Mouse (Mus musculus) inflammation-experienced regulatory T-cells, adult 6 months (primary cell): ENCODE measurements around the gene Kdm6b. TPM values are rescaled to one million over a fixed set of nuclear protein-coding genes. Genes with fewer than 3 reads are reported as not detected.

Experiments
- ATAC-seq: one replicate; pipeline ENCODE4 v1.8.0; 2017
- polyA plus RNA-seq, 3 experiments: library from polyadenylated mRNA; unstranded; fragments of 100-300 nt; shearing (Covaris generic); gene quantifications; one replicate each; pipeline ENCODE4 v1.2.1; 2017

Gene Kdm6b
- polyA plus RNA-seq, 3 experiments from 2014 or later, result 20.7 to 39.7 (median 35.5) TPM

DNA sequence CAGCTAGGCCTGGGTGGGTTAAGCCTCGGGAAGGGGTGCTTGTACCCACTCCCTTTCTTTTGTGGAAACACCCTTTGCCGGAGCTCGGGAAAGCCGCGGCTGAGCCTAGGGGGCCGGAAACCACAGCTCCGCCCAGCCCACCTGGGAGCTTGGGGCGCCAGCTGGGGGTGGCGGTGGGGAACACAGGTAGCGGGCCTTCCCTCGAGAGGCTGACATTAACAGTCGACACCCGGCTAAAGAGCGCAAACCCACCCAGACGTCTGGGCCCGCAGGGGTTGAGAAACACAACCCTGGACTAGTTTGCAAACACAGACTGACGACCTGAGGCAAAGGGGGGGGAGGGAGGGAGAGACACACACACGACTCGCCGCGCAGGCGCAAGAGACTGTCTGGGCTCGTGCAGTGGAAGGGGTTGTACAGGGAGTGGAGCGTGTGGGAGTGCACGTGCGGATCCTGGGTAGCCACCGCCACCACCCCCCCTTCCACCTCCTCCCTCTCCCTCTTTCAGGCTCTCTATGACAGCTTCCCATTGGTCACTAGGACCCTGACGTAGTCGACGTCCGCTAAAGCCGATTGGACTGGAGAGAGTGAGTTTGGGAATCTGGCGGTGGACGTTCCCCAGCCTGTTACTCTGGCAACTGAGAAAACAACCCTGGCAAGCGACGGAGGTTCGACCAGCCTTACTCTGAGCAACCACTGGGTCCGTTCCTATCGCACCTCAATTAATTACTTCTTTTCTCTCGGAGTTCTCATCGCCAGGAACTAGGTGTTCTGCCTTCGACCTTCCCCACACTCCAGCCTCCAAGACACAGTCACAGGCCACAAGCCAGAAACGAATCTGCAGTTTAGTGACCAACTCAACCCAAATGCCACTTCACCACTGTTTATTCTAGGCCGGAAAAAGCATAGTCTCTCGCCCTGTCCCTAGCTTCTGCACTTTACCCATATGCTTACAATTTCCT is 5.3 kb upstream of the Kdm6b start:
- peak; percentile 44 for ATAC-seq

DNA sequence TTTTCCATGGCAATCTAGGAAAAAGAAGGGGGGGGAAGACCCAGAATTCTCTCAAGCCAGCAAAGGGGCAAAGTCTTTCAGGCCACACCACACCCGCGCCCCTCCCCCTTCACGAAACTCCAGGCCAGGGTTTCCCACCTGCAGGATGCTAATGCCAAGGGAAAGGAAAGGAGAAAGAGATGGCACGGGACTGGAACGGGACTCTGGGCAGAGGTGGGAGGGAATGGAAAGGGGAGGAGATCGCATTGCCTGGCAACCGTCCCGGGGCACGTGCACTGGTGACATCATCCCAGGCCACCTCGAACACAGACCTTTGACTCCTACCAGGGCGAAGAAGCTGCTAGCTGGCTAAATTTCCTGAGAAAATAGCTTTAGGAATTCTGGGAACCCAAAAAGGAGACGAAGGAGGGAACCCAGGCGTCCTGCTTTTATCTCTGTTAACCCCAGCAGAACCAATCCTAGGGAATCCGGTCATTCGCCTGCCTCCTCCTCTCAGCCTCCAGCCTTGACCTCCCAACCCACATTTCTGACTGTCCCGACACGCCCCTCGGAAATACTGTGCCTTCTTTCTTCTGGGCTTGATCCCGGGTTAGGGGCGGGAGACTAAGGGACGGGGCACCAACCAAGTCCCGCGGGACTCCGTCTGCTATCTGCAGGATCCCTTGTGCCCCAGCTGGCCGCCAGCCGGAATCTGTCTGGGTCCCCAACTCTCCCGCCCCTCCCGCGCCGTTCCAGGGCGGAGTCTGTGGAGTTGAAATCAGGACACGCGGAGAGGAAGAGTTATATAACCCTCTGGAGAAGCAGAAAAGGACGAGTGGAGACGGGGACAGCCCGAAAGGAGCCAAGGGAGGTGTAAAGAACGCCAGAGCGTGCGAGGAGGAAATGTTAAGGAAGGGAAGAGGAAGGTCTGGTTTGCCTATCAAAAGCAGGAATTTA is 4.2 kb upstream of the Kdm6b start:
- ATAC-seq, result peak; percentile 35

DNA sequence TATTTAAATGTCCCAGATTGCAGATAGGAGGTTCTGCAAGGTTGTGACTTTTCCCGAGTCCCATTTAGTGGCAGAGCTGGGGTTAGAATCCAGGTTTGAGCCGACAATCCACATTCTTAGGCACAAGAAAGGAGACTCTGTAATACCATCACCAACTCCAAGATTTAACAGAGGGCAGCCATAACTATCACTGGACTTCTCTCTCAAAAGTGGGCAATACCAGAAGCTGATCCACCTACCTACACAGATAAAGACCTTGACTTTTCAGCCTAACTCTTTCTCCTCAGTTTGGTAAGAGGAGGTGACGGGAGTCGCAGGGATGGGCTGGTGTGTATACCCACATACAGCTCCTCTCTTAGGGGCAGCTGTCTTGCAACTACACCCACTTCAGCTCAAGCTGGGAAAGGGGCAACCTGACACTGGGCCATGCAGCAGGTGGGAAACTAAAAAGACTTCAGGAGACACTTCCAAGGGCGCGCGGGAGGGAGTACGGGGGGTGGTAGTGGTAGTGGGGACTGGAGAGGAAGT is 3.5 kb upstream of the Kdm6b start:
- no peak for ATAC-seq

DNA sequence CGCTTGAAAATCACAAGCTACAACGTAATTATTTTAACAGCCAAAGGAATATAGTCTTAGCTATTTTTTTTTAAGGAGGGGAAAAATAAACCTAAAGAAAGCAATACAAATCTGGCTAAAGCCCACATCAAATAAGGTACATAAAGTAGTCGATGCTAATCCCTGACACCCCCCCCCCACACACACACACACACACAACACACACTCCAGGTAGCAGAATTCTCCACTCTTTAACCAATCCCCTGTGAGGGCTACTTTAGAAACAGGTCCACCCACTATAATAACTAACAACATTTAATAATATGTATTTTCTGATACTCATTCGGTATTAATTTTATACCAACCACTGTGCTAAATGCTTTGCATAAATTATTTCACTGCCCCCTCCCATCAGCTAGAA is 3.0 kb upstream of the Kdm6b start:
- no peak for ATAC-seq

DNA sequence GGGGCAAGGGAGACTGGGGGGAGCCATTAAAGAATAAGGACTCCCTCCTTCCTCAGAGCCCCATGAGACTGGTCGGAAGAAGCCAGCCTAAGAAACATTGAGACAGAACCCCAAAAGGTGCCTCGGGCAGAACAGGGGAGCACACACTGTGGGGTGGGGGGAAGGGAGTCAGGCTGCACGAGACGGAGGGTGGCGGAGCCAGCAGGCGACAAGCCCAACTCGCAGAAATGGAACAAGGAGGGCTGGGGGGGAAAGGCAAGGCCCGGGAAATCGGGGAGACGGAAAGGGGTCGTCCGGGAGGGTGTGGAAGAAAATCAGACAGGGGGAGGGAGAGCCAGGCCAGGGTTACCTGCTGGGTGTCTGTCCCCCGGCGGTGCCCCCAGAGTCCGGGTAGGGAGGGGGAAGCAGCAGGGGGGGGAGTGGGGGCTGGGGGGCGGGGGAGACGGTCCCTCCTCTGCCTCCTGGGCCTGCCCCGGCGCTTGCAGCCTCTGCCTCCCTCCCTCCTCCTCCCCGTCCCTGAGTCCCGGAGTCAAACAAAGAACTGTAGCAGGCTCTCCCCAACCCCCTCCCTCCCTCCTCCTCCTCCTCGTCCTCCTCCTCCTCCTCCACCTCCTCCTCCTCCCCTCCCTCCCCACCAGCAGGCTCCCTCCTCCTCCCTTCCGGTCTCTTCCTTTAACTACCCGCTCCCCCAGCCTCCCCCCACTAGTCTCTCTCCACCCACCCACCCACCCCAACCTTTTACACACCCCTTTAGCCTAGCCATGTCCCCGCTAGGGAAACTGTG is 2.4 kb upstream of the Kdm6b start:
- no peak for ATAC-seq

DNA sequence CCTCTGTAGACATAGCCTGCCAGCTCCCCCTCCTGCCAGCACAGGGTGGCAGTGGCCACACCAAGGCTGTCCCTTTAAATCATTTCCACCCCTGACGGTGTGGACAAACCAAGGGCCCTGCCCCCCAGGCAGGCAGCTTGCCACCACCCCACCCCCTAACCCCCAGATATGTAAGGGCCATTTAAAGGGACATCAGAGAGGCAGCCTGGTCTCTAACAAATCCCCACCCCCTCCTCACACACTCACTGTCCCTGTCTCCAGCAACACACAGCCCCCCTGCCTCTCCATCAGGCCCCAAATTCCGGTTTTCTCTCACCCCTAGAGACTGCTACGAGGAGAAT is 1.8 kb upstream of the Kdm6b start:
- no peak for ATAC-seq

DNA sequence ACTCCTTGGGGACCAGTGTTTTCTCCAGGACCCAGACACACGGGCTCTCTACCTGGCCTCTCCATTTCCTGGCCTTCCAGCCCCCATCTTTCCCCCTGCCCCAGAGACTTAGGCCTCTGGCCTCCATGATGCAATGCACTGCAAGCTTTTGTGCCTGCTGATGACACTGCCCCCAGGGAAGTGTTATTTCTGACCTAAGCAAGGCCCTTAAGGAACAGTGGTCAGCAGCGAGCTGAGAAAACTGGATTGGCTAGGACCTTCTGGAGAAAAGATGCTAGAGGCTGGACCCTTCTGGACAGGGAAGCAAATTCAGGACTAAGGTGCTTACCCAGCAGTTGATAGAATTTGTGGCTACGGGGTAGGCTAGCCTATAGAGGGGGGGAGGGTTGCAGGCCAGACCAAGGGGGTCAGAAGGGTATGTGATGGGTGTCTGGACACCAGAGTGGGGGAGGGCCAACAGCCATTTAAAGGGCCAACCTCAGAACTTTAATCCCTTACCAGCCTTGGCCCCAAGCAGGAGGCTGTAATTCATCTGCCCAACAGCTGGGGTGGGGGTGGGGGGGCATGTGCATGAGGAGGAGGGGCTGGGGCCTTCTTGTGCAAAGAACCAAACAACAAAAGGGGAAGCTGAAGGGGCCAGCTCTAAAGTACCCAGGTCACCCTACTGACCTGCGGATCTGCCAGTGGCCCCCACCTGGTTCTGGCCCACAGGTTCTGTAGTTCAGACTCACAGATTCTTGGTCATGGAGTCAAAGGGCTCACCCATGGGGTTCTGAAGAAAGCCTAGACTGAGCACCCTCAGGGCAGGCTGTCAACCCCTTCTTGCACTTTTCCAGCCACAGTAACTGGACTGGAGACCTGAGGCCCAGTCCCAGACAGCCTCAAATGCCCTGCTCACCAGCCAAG is 1.2 kb upstream of the Kdm6b start:
- no peak for ATAC-seq

DNA sequence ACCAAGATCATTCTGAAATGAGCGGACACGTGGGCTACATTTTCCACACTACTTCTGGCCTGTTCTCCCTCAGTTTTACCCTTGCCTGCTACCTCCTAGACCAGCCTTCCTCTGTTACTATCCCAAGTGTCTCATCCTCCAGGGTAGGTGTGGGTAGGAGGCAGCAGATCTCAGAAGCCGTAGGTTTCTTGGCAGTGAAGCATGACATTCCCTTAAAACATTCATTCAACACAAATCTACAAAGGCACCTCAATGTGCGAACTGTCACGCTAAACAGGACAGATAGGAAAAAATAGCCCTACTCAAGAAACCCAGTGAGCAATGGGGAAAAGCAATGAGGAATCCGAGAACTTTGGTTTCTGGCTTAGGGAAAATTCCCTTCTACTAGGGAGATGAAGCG is 927 bp downstream of the Kdm6b start:
- no peak for ATAC-seq

DNA sequence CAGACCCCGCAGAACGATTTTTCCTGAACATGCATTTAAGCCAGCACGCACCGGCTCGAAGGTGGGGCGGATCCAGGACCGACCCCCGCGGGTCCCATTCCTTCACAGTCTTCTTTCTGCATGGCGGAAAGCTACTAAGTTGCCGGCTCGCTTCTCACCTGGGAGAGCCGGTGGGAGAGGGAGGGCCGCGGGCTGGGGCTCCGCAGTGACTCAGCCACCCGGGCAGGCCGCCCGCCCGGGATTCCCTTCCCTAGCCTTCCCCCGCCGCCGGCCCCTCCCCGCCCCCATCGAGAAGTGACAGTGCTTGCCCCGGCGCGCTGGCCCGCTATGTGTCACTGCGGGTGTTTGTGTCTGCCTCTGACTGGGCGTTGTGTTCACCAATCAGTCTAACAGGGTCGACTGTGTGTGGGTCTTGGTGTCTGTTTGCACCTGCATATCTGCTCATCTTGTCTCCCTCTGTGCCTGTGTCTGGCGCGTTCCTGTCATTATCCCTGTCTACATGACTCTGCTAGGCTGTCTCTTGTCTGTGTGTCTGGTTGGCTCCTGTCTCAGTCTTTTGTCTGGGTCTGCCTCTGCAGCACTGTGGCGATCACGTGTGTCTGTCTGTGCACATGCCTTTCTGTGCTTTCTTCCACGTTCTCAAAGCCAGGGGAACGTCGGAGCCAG is 1.8 kb downstream of the Kdm6b start:
- no peak for ATAC-seq

DNA sequence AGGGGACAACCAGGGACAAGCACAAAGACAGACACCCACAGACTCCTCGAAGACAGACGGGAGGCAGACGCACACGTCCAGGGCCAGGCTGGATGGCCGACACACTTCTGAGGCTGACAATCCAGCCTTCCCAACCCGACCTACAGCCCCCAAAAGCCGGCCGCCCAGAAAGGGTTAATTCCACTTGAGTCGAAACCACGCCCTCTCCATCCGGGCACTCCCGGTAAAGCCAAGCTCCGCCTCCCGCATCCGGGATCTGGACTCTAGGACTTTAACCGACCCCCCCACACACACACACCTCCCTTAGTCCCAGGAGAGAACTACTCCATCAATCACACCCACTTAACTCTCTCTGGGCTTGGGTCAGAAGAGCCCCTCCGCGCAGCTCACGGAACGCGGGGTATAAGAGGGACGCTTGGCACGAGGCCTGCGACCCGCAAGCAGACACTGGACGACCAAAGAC is 2.4 kb downstream of the Kdm6b start:
- ATAC-seq, result no peak

DNA sequence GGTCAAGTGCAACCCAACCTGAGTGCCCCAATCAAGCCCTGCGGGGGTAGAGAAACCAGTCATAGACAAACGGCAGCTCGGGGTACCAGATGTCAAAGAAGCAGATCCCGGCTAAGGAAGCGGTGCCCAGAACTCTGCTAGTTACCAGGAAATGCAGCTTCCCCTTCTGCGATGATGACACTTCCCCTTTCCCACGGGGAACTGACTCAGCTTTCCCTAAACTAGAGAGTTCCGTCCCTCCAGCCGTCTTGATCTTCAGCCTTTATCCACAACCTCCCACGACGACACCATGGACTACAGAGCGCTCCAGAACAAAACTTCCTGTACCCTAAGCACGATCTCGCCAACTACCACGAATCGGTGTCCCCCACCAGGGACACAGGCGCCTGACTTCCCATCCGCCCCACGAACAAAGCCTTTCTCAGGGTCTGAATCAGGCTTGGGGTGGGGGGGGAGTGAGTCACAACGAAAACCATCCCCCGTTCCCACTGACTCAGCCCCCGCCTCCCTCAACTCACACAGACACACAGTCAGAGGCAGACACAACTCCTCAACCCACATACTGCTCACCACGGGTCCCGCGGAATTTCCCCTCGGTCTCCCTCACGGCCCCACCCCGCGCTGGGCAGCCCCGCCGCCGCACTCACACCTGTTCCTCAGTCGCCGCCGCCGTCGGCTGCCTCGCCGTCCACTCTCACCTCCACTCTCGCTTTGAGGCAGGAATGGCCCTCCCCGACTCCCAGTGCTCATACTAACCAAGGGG is 3.0 kb downstream of the Kdm6b start:
- peak; percentile 65 for ATAC-seq

DNA sequence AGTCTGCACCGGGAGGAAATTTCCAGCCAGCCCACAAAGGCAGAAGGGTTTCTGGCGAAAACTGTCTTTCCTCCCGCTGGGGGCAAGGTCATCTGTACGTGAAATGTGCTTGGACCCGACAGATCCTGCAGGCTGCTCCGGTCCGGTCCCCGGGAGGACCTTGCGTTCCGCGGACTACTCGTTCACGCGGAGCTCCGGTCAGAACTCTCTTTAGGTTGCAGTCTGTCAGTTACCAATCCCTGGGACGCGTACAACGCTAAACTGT is 3.5 kb downstream of the Kdm6b start:
- ATAC-seq, result no peak

DNA sequence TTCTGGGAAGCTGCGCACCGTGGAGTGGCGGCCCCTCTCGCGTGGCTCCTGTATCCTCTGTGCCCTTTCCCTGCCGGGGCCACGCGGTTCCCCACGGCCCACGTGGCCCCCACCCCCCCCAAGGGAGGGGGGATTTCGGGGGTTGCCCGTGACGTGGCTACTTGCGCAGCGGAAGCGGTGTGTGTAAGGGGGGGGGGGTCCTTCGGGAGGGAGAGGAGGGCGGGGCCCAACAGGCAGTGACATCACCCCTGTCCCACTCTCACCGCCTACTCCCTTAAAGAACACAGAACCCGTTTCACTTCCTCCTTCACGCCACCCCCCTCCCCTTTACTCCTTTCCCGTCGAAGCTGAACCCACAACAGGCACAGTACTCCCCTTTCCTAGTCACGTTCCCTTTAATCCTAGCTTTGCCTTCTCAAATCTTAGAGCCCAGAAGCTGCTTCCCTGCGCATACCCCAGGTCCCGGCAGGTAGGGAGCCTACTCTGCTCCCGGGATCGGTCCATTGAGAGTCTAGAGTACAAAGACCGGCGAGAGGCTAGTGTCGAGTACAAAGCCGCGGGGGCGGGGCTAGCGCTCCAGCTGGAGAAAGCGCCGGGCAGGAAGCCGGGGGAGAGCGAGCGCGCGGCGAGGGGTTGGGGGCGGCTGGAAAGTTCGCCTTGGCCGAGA is 4.0 kb downstream of the Kdm6b start:
- ATAC-seq, result peak; percentile 60

DNA sequence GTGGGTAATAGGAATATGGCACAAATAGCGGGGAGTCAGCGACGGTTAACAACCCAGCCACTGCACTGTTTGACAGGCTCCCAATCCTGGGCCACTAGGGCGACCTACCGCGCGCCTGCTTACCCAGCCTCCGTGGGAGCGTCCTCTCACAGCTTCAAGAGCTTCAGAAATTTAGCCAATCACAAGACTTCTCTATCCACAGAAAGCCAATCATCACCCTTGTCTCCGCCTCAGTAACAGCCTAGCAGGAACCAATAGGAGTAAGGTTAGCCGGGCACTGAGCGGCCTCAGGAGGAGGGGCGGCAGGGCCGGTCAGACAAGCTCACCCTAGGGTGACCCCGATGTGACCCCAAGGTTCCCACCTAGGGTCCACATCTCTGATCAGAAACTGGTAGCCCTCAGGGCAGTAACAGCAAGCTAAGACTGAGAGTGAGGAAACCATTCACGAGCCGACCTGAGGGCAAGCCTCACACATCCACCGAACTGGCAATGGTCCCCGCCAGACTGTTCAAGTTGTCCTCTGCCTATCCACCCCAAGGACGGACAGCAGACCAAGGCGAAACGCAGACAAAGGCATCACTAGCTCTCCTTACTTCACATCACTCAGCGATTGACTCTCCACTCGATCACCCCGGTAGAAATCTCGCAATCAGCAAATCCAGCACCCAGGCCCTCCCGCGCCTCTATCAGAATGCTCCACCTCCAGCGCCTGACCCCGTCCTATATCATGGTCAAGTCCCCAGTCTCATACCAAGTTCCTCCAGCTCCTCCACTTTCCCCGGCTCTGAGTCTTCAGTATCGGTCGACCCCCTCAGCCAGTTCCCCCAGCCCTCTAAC is 4.7 kb downstream of the Kdm6b start:
- ATAC-seq, result peak; percentile 65

DNA sequence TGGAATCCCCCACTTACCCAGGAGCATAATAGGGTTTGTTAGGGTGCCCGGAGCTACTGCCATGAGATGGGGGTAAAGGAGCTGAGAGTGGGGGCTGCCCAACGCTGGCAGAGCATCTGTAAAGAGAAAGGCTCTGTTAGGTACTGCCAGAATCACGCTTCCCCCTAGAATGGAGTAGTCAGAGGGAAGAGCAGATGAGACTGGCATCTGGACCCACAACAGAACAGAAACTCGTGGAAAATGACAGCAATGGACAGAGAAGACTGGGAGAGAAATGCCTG is 5.8 kb downstream of the Kdm6b start:
- no peak for ATAC-seq

DNA sequence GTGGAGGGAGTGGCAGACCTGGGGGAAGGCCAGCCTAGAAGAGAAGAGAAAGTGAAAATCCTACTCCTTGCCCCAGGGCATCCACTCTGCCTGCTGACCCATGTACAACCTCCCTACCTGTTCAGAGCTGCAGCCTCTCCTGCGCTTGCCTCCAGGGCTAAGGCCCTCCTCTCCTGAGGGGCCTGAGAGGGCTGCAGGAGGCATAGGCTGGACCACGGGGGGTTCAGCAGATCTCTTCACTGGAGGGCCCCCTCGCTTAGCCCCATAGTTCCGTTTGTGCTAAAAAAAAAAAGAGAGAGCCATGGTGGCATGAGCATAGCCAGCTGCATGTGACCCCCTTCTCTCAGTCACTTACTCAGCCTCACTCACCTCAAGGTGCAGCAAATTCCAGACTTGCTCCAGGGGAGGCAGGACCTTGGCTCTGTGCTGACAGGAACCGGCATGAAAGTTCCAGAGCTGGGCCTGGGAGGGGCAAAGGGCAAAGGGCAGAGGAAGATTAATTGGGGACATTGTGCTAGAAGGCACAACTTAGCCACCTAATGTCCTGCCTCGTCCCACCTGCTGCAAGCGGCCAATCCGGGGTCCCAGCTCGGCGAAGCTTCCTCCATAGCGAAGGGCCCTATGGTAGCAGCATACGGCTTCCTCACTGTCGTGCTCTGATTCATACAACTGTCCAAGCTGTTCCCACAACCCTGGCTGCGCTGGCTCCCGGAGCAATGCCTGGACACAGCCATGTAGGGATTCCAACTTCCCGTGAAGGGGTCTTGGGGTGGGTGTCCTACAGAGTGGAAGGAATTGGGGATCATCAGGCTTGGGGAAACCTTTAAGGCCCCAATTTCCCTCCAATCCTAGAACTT is 6.4 kb downstream of the Kdm6b start:
- ATAC-seq, result no peak

DNA sequence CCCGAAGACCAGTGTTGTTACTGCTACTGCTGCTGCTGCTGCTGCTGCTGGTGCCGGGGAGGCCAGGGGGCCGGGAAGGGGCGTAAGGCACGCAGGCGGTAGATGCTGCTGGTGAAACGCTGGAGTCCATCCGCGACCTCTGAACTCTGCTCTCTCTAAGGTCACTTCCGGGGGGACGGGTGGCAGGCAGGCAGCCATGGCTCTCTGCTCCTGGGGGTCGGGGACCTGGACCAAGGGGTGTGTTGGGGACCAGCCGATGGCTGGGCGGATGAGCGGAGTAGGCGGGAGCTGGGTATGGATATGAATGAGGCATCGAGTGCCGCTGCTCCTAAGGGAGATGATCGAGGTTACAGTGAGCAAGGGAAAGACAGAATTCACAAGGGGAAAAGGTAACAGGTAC is 7.2 kb downstream of the Kdm6b start:
- ATAC-seq, result no peak
